Mouse (Mus musculus): ENCODE data around the gene Slc5a6. TPM values are rescaled to one million over a fixed set of nuclear protein-coding genes. Genes with fewer than 3 reads are reported as not detected.

Slc5a6 gene
- polyA plus RNA-seq, 1 experiment from 2014 or later = 10.3 TPM

- Histone ChIP-seq H3K27ac (ENCODE audit: low read length) (no peak overlapping the region), H3K9me3 (replicated peaks; ENCODE audit: control insufficient read depth, low read length) (no peaks in the 10 kb centered on the region), H3K4me1 (ENCODE audit: control insufficient read depth, insufficient read depth, low read length) (no peaks in the 10 kb centered on the region), H3K4me2 (ENCODE audit: low read depth, low read length) (no peak overlapping the region), H3K9ac (ENCODE audit: low read length) (no peak overlapping the region), H3K36me3 (ENCODE audit: control insufficient read depth, insufficient read depth, low read length) (no peaks in the 10 kb centered on the region), H3K4me3 (replicated peaks; ENCODE audit: low read length) (no peak overlapping the region), H3K27me3 (ENCODE audit: control insufficient read depth, insufficient read depth, low read length) (no peaks in the 10 kb centered on the region)
- 63% methylated on average over 11 of the region's 11 CpGs for WGBS
- ATAC-seq (ENCODE audit: insufficient read depth, low FRiP score) = no peak
These were observed 53.7 kb downstream of the Slc5a6 start for GRCm38 (mm10) chr5:30994910-30995635.

- Histone ChIP-seq H3K4me2 (ENCODE audit: low read depth, low read length) (no peak overlapping the region), H3K9ac (ENCODE audit: low read length) (no peak overlapping the region), H3K36me3 (ENCODE audit: control insufficient read depth, insufficient read depth, low read length) (no peaks in the 10 kb centered on the region), H3K4me3 (replicated peaks; ENCODE audit: low read length) (no peak overlapping the region), H3K9me3 (replicated peaks; ENCODE audit: control insufficient read depth, low read length) (no peaks in the 10 kb centered on the region), H3K4me1 (ENCODE audit: control insufficient read depth, insufficient read depth, low read length) (no peaks in the 10 kb centered on the region), H3K27ac (ENCODE audit: low read length) (no peak overlapping the region), H3K27me3 (ENCODE audit: control insufficient read depth, insufficient read depth, low read length) (no peaks in the 10 kb centered on the region)
- WGBS = 72% methylated on average over 3 of the region's 3 CpGs
- ATAC-seq (ENCODE audit: insufficient read depth, low FRiP score) = no peak
These were observed 54.6 kb downstream of the Slc5a6 start for GRCm38 (mm10) chr5:30994074-30994473.

- Histone ChIP-seq H3K4me2 (ENCODE audit: low read depth, low read length) (no peak overlapping the region), H3K27ac (ENCODE audit: low read length) (no peak overlapping the region), H3K4me1 (ENCODE audit: control insufficient read depth, insufficient read depth, low read length) (no peaks in the 10 kb centered on the region), H3K27me3 (ENCODE audit: control insufficient read depth, insufficient read depth, low read length) (no peaks in the 10 kb centered on the region), H3K4me3 (replicated peaks; ENCODE audit: low read length) (no peak overlapping the region), H3K36me3 (ENCODE audit: control insufficient read depth, insufficient read depth, low read length) (no peaks in the 10 kb centered on the region), H3K9me3 (replicated peaks; ENCODE audit: control insufficient read depth, low read length) (no peaks in the 10 kb centered on the region), H3K9ac (ENCODE audit: low read length) (no peak overlapping the region)
- no peak for ATAC-seq (ENCODE audit: insufficient read depth, low FRiP score)
- WGBS = 69% methylated on average over 5 of the region's 5 CpGs
These were observed 55.6 kb downstream of the Slc5a6 start for GRCm38 (mm10) chr5:30992980-30993676.

Other genes starting within 250 kb of the Slc5a6 start
- gene Mapre3, start 234.3 kb downstream of the Slc5a6 start, polyA plus RNA-seq (2015; fragmentation: Nextera tagmentation; extraction: Ambion mirVana) = 15.1 and 20.0 TPM in 2 replicates
- 85.7 and 93.7 TPM in 2 replicates for gene Tmem214, start 180.9 kb downstream of the Slc5a6 start, polyA plus RNA-seq (2015; fragmentation: Nextera tagmentation; extraction: Ambion mirVana)
- gene Agbl5, start 160.2 kb downstream of the Slc5a6 start, polyA plus RNA-seq (2015; fragmentation: Nextera tagmentation; extraction: Ambion mirVana) = 16.7 and 18.4 TPM in 2 replicates
- gene Ost4, start 141.1 kb downstream of the Slc5a6 start, polyA plus RNA-seq (2015; fragmentation: Nextera tagmentation; extraction: Ambion mirVana) = 434 and 465 TPM in 2 replicates
- gene Emilin1, start 135.5 kb downstream of the Slc5a6 start, polyA plus RNA-seq (2015; fragmentation: Nextera tagmentation; extraction: Ambion mirVana) = 245 and 257 TPM in 2 replicates
- gene Khk, start 127.5 kb downstream of the Slc5a6 start, polyA plus RNA-seq (2015; fragmentation: Nextera tagmentation; extraction: Ambion mirVana) = 28.8 and 31.8 TPM in 2 replicates
- gene Cgref1, start 103.3 kb downstream of the Slc5a6 start, polyA plus RNA-seq (2015; fragmentation: Nextera tagmentation; extraction: Ambion mirVana) = 12.3 and 14.3 TPM in 2 replicates
- gene Preb, start 88.6 kb downstream of the Slc5a6 start, polyA plus RNA-seq (2015; fragmentation: Nextera tagmentation; extraction: Ambion mirVana) = 131 and 154 TPM in 2 replicates
- 0.99 and 1.1 TPM in 2 replicates for gene Tcf23, start 80.3 kb downstream of the Slc5a6 start, polyA plus RNA-seq (2015; fragmentation: Nextera tagmentation; extraction: Ambion mirVana)
- gene Atraid, start 612 bp downstream of the Slc5a6 start, polyA plus RNA-seq (2015; fragmentation: Nextera tagmentation; extraction: Ambion mirVana) = 163 and 167 TPM in 2 replicates
- gene Cad, start 5.9 kb upstream of the Slc5a6 start, polyA plus RNA-seq (2015; fragmentation: Nextera tagmentation; extraction: Ambion mirVana) = 26.0 and 26.8 TPM in 2 replicates
- gene Dnajc5g, start 57.4 kb upstream of the Slc5a6 start, polyA plus RNA-seq (2015; fragmentation: Nextera tagmentation; extraction: Ambion mirVana) = not detected in 2 replicates
- gene Slc30a3, start 59.3 kb upstream of the Slc5a6 start, polyA plus RNA-seq (2015; fragmentation: Nextera tagmentation; extraction: Ambion mirVana) = 0.25 and 0.30 TPM in 2 replicates
- gene Trim54, start 67.8 kb upstream of the Slc5a6 start, polyA plus RNA-seq (2015; fragmentation: Nextera tagmentation; extraction: Ambion mirVana) = 5.9 TPM in 1 of 2 replicates, not detected in the other
- not detected in 2 replicates for gene Ucn, start 89.9 kb upstream of the Slc5a6 start, polyA plus RNA-seq (2015; fragmentation: Nextera tagmentation; extraction: Ambion mirVana)
- 61.7 and 63.8 TPM in 2 replicates for gene Mpv17, start 105.3 kb upstream of the Slc5a6 start, polyA plus RNA-seq (2015; fragmentation: Nextera tagmentation; extraction: Ambion mirVana)
- 1.2 and 2.0 TPM in 2 replicates for gene Gm29609, start 131.0 kb upstream of the Slc5a6 start, polyA plus RNA-seq (2015; fragmentation: Nextera tagmentation; extraction: Ambion mirVana)
- 68.1 and 69.4 TPM in 2 replicates for gene Gtf3c2, start 131.2 kb upstream of the Slc5a6 start, polyA plus RNA-seq (2015; fragmentation: Nextera tagmentation; extraction: Ambion mirVana)
- gene Snx17, start 144.3 kb upstream of the Slc5a6 start, polyA plus RNA-seq (2015; fragmentation: Nextera tagmentation; extraction: Ambion mirVana) = 129 and 131 TPM in 2 replicates
- 66.5 and 66.7 TPM in 2 replicates for gene Eif2b4, start 144.5 kb upstream of the Slc5a6 start, polyA plus RNA-seq (2015; fragmentation: Nextera tagmentation; extraction: Ambion mirVana)
- 4.1 and 5.2 TPM in 2 replicates for gene Zfp513, start 153.4 kb upstream of the Slc5a6 start, polyA plus RNA-seq (2015; fragmentation: Nextera tagmentation; extraction: Ambion mirVana)
- gene Ppm1g, start 171.8 kb upstream of the Slc5a6 start, polyA plus RNA-seq (2015; fragmentation: Nextera tagmentation; extraction: Ambion mirVana) = 107 and 108 TPM in 2 replicates
- 146 and 158 TPM in 2 replicates for gene Nrbp1, start 191.9 kb upstream of the Slc5a6 start, polyA plus RNA-seq (2015; fragmentation: Nextera tagmentation; extraction: Ambion mirVana)
- 0.45 TPM in 1 of 2 replicates, not detected in the other for gene Gm9970, start 192.3 kb upstream of the Slc5a6 start, polyA plus RNA-seq (2015; fragmentation: Nextera tagmentation; extraction: Ambion mirVana)
- gene Krtcap3, start 202.8 kb upstream of the Slc5a6 start, polyA plus RNA-seq (2015; fragmentation: Nextera tagmentation; extraction: Ambion mirVana) = 64.2 and 76.1 TPM in 2 replicates
- 34.6 and 35.1 TPM in 2 replicates for gene Ift172, start 242.2 kb upstream of the Slc5a6 start, polyA plus RNA-seq (2015; fragmentation: Nextera tagmentation; extraction: Ambion mirVana)
- 23.0 and 23.7 TPM in 2 replicates for gene Fndc4, start 247.2 kb upstream of the Slc5a6 start, polyA plus RNA-seq (2015; fragmentation: Nextera tagmentation; extraction: Ambion mirVana)
- gene Gckr, start 248.5 kb upstream of the Slc5a6 start, polyA plus RNA-seq (2015; fragmentation: Nextera tagmentation; extraction: Ambion mirVana) = 0.89 and 1.3 TPM in 2 replicates

All from stomach, embryonic 16.5 days (tissue).